Mouse (Mus musculus): ENCODE measurements around the gene Olfr623. TPM values are rescaled to one million over a fixed set of nuclear protein-coding genes. Genes with fewer than 3 reads are reported as not detected.

The Olfr623 gene
- polyA plus RNA-seq (2015; fragmentation: Nextera tagmentation; extraction: Ambion mirVana) = not detected in 2 replicates

DNA sequence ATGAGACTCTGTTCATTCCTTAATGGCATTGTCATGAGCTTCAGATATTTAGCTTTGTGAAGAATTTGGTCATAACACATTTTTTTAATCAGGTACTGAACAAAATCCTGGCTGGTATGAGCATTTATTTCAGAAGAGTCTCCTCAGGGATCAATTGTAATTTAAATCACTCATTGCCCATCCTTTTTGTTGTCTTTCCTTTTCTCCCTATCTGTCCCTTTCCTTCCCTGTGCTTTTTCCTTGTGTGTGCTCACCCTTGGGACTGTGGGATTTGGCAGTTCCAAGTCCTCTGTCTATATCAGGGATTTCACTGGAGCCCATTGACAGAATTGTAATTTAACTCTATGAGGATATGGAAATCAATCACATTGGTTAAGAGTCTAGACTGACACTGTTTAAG, at the start of gene Olfr623:
Gene Olfr623 (minus strand): TSS at position 101 of the 400 bp plus-strand sequence.

GRCm38 (mm10) chr7:103682420-103682819, 18.9 kb upstream of the Olfr623 start, which contains the start of gene Olfr625-ps1:
Olfr625-ps1 (plus strand) TSS chr7:103682720.

GRCm38 (mm10) chr7:103671091-103671490, 7.6 kb upstream of the Olfr623 start, which contains the start of gene Olfr624:
Olfr624 (minus strand) TSS chr7:103671191.

DNA sequence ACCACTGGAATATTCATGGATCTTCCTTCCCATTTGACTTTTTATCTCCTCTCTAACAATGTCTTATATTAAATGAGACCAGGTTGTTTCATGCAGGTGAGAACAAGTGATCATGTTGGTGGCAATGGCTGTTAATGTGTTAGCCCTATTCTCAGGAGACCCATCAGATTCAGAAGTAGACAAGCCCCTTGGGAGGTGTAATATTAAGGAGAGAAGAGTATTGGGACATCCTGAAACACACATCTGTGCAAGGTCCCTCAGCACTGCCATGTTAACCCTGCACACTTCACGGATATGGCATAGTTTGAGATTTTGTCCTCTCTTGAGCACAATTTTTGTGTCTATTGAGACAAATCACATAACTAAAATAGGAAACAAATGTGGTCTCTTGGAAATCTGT, 20.9 kb downstream of the Olfr623 start, which contains the start of gene Olfr622:
Gene Olfr622 (minus strand): TSS at position 101 of the 400 bp plus-strand sequence.

GRCm38 (mm10) chr7:103612434-103612833, 51.1 kb downstream of the Olfr623 start, which contains the start of gene Olfr620:
Olfr620 (minus strand) TSS chr7:103612534.

Other genes starting within 250 kb of the Olfr623 start
- not detected in 2 replicates for gene Usp17lc, start 248.6 kb downstream of the Olfr623 start, polyA plus RNA-seq (2015; fragmentation: Nextera tagmentation; extraction: Ambion mirVana)
- gene Olfr605, start 218.3 kb downstream of the Olfr623 start, polyA plus RNA-seq (2015; fragmentation: Nextera tagmentation; extraction: Ambion mirVana) = not detected in 2 replicates
- gene Olfr606, start 214.7 kb downstream of the Olfr623 start, polyA plus RNA-seq (2015; fragmentation: Nextera tagmentation; extraction: Ambion mirVana) = not detected in 2 replicates
- gene Olfr607, start 199.5 kb downstream of the Olfr623 start, polyA plus RNA-seq (2015; fragmentation: Nextera tagmentation; extraction: Ambion mirVana) = not detected in 2 replicates
- gene Olfr608, start 193.8 kb downstream of the Olfr623 start, polyA plus RNA-seq (2015; fragmentation: Nextera tagmentation; extraction: Ambion mirVana) = not detected in 2 replicates
- gene Olfr609, start 165.6 kb downstream of the Olfr623 start, polyA plus RNA-seq (2015; fragmentation: Nextera tagmentation; extraction: Ambion mirVana) = not detected in 2 replicates
- not detected in 2 replicates for gene Olfr610, start 151.6 kb downstream of the Olfr623 start, polyA plus RNA-seq (2015; fragmentation: Nextera tagmentation; extraction: Ambion mirVana)
- not detected in 2 replicates for gene Olfr611, start 142.9 kb downstream of the Olfr623 start, polyA plus RNA-seq (2015; fragmentation: Nextera tagmentation; extraction: Ambion mirVana)
- not detected in 2 replicates for gene Olfr612, start 121.0 kb downstream of the Olfr623 start, polyA plus RNA-seq (2015; fragmentation: Nextera tagmentation; extraction: Ambion mirVana)
- not detected in 2 replicates for gene Olfr613, start 115.6 kb downstream of the Olfr623 start, polyA plus RNA-seq (2015; fragmentation: Nextera tagmentation; extraction: Ambion mirVana)
- gene Olfr615, start 107.6 kb downstream of the Olfr623 start, polyA plus RNA-seq (2015; fragmentation: Nextera tagmentation; extraction: Ambion mirVana) = not detected in 2 replicates
- not detected in 2 replicates for gene Olfr616, start 94.6 kb downstream of the Olfr623 start, polyA plus RNA-seq (2015; fragmentation: Nextera tagmentation; extraction: Ambion mirVana)
- not detected in 2 replicates for gene Olfr617, start 90.6 kb downstream of the Olfr623 start, polyA plus RNA-seq (2015; fragmentation: Nextera tagmentation; extraction: Ambion mirVana)
- not detected in 2 replicates for gene Olfr618, start 73.6 kb downstream of the Olfr623 start, polyA plus RNA-seq (2015; fragmentation: Nextera tagmentation; extraction: Ambion mirVana)
- gene Olfr619, start 63.1 kb downstream of the Olfr623 start, polyA plus RNA-seq (2015; fragmentation: Nextera tagmentation; extraction: Ambion mirVana) = not detected in 2 replicates
- gene Olfr620, start 51.2 kb downstream of the Olfr623 start, polyA plus RNA-seq (2015; fragmentation: Nextera tagmentation; extraction: Ambion mirVana) = not detected in 2 replicates
- gene Olfr622, start 21.0 kb downstream of the Olfr623 start, polyA plus RNA-seq (2015; fragmentation: Nextera tagmentation; extraction: Ambion mirVana) = not detected in 2 replicates
- gene Olfr624, start 7.5 kb upstream of the Olfr623 start, polyA plus RNA-seq (2015; fragmentation: Nextera tagmentation; extraction: Ambion mirVana) = 0.02 and 0.08 TPM in 2 replicates
- gene Olfr625-ps1, start 19.0 kb upstream of the Olfr623 start, polyA plus RNA-seq (2015; fragmentation: Nextera tagmentation; extraction: Ambion mirVana) = not detected in 2 replicates
- gene Olfr243, start 51.0 kb upstream of the Olfr623 start, polyA plus RNA-seq (2015; fragmentation: Nextera tagmentation; extraction: Ambion mirVana) = not detected in 2 replicates
- gene Olfr628, start 66.7 kb upstream of the Olfr623 start, polyA plus RNA-seq (2015; fragmentation: Nextera tagmentation; extraction: Ambion mirVana) = not detected in 2 replicates
- 0.14 and 0.19 TPM in 2 replicates for gene Olfr629, start 81.2 kb upstream of the Olfr623 start, polyA plus RNA-seq (2015; fragmentation: Nextera tagmentation; extraction: Ambion mirVana)
- gene Olfr630, start 93.6 kb upstream of the Olfr623 start, polyA plus RNA-seq (2015; fragmentation: Nextera tagmentation; extraction: Ambion mirVana) = not detected in 2 replicates
- 0.05 TPM in 1 of 2 replicates, not detected in the other for gene Olfr69, start 107.9 kb upstream of the Olfr623 start, polyA plus RNA-seq (2015; fragmentation: Nextera tagmentation; extraction: Ambion mirVana)
- gene Olfr68, start 116.0 kb upstream of the Olfr623 start, polyA plus RNA-seq (2015; fragmentation: Nextera tagmentation; extraction: Ambion mirVana) = 0.02 TPM in 1 of 2 replicates, not detected in the other
- not detected in 2 replicates for gene Olfr67, start 128.1 kb upstream of the Olfr623 start, polyA plus RNA-seq (2015; fragmentation: Nextera tagmentation; extraction: Ambion mirVana)
- gene Hbb-bt, start 150.3 kb upstream of the Olfr623 start, polyA plus RNA-seq (2015; fragmentation: Nextera tagmentation; extraction: Ambion mirVana) = 27,857 and 31,285 TPM in 2 replicates
- gene Hbb-bs, start 164.4 kb upstream of the Olfr623 start, polyA plus RNA-seq (2015; fragmentation: Nextera tagmentation; extraction: Ambion mirVana) = 96,477 and 101,005 TPM in 2 replicates
- not detected in 2 replicates for gene Hbb-bh2, start 176.8 kb upstream of the Olfr623 start, polyA plus RNA-seq (2015; fragmentation: Nextera tagmentation; extraction: Ambion mirVana)
- gene Hbb-bh1, start 179.5 kb upstream of the Olfr623 start, polyA plus RNA-seq (2015; fragmentation: Nextera tagmentation; extraction: Ambion mirVana) = 1.3 and 1.9 TPM in 2 replicates
- gene Hbb-y, start 189.5 kb upstream of the Olfr623 start, polyA plus RNA-seq (2015; fragmentation: Nextera tagmentation; extraction: Ambion mirVana) = 2.9 and 3.0 TPM in 2 replicates
- gene Olfr66, start 222.6 kb upstream of the Olfr623 start, polyA plus RNA-seq (2015; fragmentation: Nextera tagmentation; extraction: Ambion mirVana) = not detected in 2 replicates
- gene Olfr64, start 230.8 kb upstream of the Olfr623 start, polyA plus RNA-seq (2015; fragmentation: Nextera tagmentation; extraction: Ambion mirVana) = 0.02 TPM in 1 of 2 replicates, not detected in the other
- gene Olfr65, start 239.8 kb upstream of the Olfr623 start, polyA plus RNA-seq (2015; fragmentation: Nextera tagmentation; extraction: Ambion mirVana) = not detected in 2 replicates